Mouse (Mus musculus) midbrain, embryonic 16.5 days (tissue): ENCODE measurements around the gene Prkci. TPM values are rescaled to one million over a fixed set of nuclear protein-coding genes. Genes with fewer than 3 reads are reported as not detected.

ENCODE experiments used
- ATAC-seq: fragments of 200-750 bp; cut with Nextera tagmentation; 2 replicates; pipeline ENCODE4 v1.8.0; 2017; ENCODE audit warnings: moderate TSS enrichment
- H3K27ac ChIP-seq: fragments of 300-500 bp; sonication (generic); 2 replicates; pipeline ENCODE4 v1.5.1; 2014; ENCODE audit warnings: mild to moderate bottlenecking, low read length, mixed read lengths
- H3K27me3 ChIP-seq: fragments of 300-500 bp; sonication (generic); 2 replicates; pipeline ENCODE4 v1.6.1; 2014; ENCODE audit warnings: low read depth, low read length, mixed read lengths; ENCODE audit not compliant: control insufficient read depth, insufficient read depth
- H3K36me3 ChIP-seq: fragments of 300-500 bp; sonication (generic); 2 replicates; pipeline ENCODE4 v1.6.1; 2014; ENCODE audit warnings: mild to moderate bottlenecking, low read length, moderate library complexity, mixed read lengths; ENCODE audit not compliant: control insufficient read depth, insufficient read depth
- H3K4me1 ChIP-seq: fragments of 300-500 bp; sonication (generic); 2 replicates; pipeline ENCODE4 v1.6.1; 2014; ENCODE audit warnings: mild to moderate bottlenecking, low read length, mixed read lengths; ENCODE audit not compliant: control insufficient read depth, insufficient read depth
- H3K4me2 ChIP-seq: fragments of 300-500 bp; sonication (generic); 2 replicates; pipeline ENCODE4 v1.6.1; 2014; ENCODE audit warnings: mild to moderate bottlenecking, low read length, mixed read lengths
- H3K4me3 ChIP-seq: fragments of 300-500 bp; sonication (generic); 2 replicates; pipeline ENCODE4 v1.5.1; 2014; ENCODE audit warnings: low read depth, mild to moderate bottlenecking, low read length, moderate library complexity, mixed read lengths
- H3K9ac ChIP-seq: fragments of 300-500 bp; sonication (generic); 2 replicates; pipeline ENCODE4 v1.6.1; 2014; ENCODE audit warnings: low read depth, low read length, mixed read lengths
- H3K9me3 ChIP-seq: fragments of 300-500 bp; sonication (generic); replicated peaks from 2 replicates; pipeline ENCODE4 v1.6.1; 2014; ENCODE audit warnings: mild to moderate bottlenecking, low read length, mixed read lengths; ENCODE audit not compliant: control insufficient read depth, poor library complexity, severe bottlenecking
- WGBS: fragments of 180-500 bp; shearing (Covaris S2); extraction: QIAGEN DNeasy Blood & Tissue Kit; methylation state at CpG from one replicate; pipeline ENCODE4 v1.1.7; 2014; 5-methylcytosine and 5-hydroxymethylcytosine counted together
- polyA plus RNA-seq: library from polyadenylated mRNA; unstranded; fragments of >200 nt; fragmentation: Nextera tagmentation; extraction: Ambion mirVana; gene quantifications from 2 replicates; pipeline ENCODE4 v1.2.1, GENCODE M21; 2015

Prkci gene
- polyA plus RNA-seq, 1 experiment from 2014 or later: 25.5 TPM

DNA sequence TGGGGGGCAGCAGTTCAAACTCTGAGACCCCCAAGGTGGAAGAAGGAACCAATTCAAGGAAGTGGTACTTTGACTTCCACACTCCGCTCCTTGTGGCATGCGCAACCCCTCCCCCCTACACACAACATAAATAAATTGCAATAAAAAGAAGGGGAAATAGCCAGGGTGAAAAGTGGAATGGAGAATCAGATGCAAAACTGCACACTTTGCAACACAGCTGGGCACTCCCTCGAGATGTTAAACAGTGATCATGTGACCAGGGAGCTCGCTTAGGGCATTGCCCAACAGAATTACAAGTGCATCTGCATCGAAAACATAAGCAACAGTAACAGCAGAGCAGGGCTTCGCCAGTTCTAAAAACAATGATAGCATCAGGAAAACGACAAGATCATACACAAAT, 3.4 kb upstream of the Prkci start:
- Histone ChIP-seq H3K9ac (no peak overlapping the region), H3K9me3 (no peaks in the 10 kb centered on the region), H3K36me3 (no peaks in the 10 kb centered on the region), H3K27ac (no peak overlapping the region), H3K4me2 (no peak overlapping the region), H3K4me1 (peaks cover 13% of the 10 kb centered on the region), H3K27me3 (no peaks in the 10 kb centered on the region), H3K4me3 (no peak overlapping the region)
- ATAC-seq: no peak
- WGBS: 82% methylated on average over 7 of the region's 7 CpGs

DNA sequence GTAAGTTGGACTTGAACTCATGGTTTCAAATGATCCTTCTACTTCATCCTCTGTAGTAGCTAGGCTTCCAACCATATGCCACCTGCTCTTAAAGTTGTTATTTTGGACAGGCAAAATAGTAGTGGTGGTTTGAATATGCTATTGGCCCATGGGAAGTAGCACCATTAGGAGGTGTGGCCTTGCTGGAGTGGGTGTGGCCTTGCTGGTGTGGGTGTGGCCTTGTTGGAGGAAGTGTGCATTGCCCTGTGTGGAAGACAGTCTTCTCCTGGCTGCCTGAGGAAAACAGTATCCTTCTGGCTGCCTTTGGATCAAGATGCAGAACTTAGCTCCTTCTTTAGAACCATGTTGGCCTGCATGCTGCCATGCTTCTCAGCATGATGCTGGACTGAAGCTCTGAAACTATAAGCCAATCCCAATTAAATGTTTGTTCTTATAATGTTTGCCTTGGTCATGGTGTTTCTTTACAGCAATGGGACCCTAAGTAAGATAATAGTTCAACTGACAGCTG, 2.4 kb upstream of the Prkci start:
- no peaks in the 10 kb centered on the region for H3K36me3 ChIP-seq
- H3K4me1 ChIP-seq: peaks cover 18% of the 10 kb centered on the region
- H3K9ac ChIP-seq: no peak overlapping the region
- no peaks in the 10 kb centered on the region for H3K9me3 ChIP-seq
- H3K4me2 ChIP-seq: no peak overlapping the region
- ATAC-seq: no peak
- no peak overlapping the region for H3K27ac ChIP-seq
- H3K27me3 ChIP-seq: no peaks in the 10 kb centered on the region
- H3K4me3 ChIP-seq: no peak overlapping the region

DNA sequence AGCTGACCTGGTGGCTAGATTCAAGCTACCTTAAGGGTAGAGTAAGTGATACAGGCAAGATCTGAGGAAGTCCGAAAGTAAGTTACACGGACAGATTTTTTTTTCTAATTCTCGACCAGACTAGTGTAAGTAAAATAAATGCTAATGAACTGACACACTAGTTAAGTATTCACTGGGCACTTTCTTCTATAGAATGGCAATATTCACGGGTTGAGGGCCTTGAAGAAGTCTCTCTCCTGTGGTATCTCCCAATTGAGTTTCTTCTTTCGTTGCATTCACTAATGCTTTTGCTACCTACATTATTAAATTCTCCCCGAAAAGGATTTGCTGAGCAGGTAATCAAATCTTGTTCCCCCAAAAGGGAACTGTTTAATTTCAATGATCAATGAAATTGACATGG, 688 bp upstream of the Prkci start:
- peak overlapping the region; percentile 83; the same call in 1 of the 2 replicates for H3K27ac ChIP-seq
- peaks cover 18% of the 10 kb centered on the region for H3K4me1 ChIP-seq
- no peaks in the 10 kb centered on the region for H3K27me3 ChIP-seq
- ATAC-seq: no peak
- H3K4me2 ChIP-seq: peak overlapping the region; percentile 59
- no peaks in the 10 kb centered on the region for H3K9me3 ChIP-seq
- WGBS: 22% methylated on average over 6 of the region's 6 CpGs
- peak overlapping the region; percentile 89 for H3K4me3 ChIP-seq
- H3K36me3 ChIP-seq: no peaks in the 10 kb centered on the region
- peak overlapping the region; percentile 87 for H3K9ac ChIP-seq

DNA sequence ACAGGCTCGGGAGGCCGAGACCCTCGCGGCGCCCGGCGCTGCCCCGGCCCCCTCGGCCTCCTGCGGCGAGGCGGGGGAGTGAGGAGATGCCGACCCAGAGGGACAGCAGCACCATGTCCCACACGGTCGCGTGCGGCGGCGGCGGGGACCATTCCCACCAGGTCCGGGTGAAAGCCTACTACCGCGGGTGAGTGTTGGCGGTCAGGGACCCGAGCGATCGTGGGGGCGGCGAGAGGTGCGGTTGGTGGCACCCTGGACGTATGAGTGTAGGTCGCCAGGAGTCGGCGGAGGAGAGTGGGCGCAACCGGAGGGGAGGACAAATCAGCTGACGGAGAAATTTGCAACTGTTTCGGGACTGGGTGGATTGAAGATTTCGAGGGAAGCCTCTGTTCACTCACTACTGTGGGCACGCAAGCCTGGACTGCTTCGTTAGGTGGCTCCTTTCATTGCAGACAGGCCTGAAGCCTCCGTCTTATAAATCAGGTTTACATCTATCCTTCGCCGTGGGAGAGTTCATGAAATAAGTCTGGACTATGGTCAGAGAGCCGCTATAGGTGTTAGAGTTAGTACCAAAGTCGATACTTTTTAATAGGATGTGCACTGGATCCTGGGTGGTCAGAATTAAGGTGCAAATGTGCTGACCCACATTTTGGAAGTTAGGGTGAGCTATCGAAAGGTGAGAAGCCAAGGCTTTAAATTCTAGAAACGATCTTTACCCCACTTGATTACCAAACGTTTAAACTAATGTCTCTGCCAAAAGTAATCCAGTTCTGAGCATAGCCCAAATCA, 546 bp downstream of the Prkci start:
- Histone ChIP-seq H3K4me1 (peaks cover 18% of the 10 kb centered on the region), H3K27me3 (no peaks in the 10 kb centered on the region), H3K9me3 (no peaks in the 10 kb centered on the region), H3K9ac (peak overlapping the region; percentile 87), H3K27ac (peak overlapping the region; percentile 83), H3K4me2 (peak overlapping the region; percentile 68), H3K36me3 (no peaks in the 10 kb centered on the region), H3K4me3 (peak overlapping the region; percentile 89)
- WGBS: under 1% methylated on average over 49 of the region's 49 CpGs
- ATAC-seq: peak; percentile 84

DNA sequence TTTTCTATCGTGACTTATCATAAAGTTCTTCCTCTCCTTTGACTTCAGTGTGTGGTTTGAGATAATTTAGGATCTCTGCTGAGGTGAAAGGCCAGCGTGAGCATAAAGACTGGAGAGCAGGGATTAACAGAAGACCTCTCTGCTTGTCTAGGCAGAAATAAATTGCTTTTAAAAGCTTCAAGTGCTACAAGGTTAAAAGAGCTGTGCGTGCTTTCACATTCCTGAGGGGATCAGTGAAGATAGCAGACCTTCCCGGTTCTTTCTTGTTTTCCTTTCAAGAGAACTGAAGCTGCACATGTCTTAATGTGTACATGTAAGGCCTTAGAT, 1.1 kb downstream of the Prkci start:
- no peak for ATAC-seq

DNA sequence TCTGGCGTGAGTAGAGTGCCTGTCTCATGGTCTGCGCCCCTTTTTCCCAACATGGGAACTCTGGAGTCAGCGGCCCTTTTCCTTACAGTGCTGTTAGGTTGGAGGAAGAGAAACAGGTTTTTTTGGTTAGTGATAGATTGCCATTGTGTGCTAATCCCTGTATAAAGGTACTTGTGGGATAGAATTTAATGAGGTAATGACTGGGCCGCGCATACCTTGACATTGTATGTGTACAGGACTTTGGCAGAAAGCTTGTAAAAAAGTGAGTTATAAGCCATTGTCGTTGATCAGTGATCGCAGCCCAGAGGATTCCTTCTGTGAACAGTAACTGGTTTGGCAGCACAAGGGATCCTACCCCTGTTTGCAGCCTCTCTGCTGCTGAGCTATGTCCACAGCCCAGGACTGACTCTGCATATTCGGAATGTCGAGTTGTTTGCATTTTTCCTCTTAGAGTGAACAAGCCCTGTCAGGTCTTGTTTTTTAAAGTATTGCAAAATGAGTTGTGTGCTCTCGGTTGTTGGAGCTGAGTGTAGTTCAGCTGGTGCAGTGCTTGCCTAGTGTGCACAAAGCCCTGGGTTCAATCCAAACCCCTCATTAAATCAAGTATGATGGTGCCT, 4.0 kb downstream of the Prkci start:
- Histone ChIP-seq H3K27me3 (no peaks in the 10 kb centered on the region), H3K4me3 (no peak overlapping the region), H3K36me3 (no peaks in the 10 kb centered on the region), H3K4me2 (no peak overlapping the region), H3K4me1 (peaks cover 17% of the 10 kb centered on the region), H3K9me3 (no peaks in the 10 kb centered on the region), H3K27ac (no peak overlapping the region), H3K9ac (no peak overlapping the region)
- ATAC-seq: no peak
- WGBS: 64% methylated on average over 10 of the region's 10 CpGs

More for the DNA sequence above, 1.1 kb downstream of the Prkci start:
- H3K27ac ChIP-seq: no peak overlapping the region
- H3K4me3 ChIP-seq: peak overlapping the region; percentile 89
- no peaks in the 10 kb centered on the region for H3K9me3 ChIP-seq
- H3K36me3 ChIP-seq: no peaks in the 10 kb centered on the region
- H3K4me2 ChIP-seq: peak overlapping the region; percentile 68
- H3K9ac ChIP-seq: peak overlapping the region; percentile 87
- WGBS: 2% methylated on average over 4 of the region's 4 CpGs
- H3K27me3 ChIP-seq: no peaks in the 10 kb centered on the region
- H3K4me1 ChIP-seq: peaks cover 18% of the 10 kb centered on the region

DNA sequence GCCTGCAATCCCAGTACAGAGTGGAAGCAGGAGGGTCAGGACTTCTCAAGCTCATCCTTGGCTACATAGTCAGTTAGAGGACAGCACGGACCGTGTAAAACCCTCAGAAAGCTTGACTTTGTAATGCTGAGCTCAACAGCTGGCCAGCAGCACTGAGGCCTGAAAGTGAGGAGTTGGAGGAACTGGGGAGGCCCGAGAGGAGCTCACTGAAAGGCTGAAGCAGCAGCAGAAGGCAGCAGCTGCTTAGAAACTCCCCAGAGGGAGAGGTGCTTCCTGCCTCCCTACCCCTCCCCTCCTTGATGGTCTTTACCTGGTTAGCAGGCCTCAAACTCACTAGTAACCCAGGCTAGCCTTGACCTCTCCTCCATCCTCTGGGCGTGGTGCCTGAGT, 4.5 kb downstream of the Prkci start:
- Histone ChIP-seq H3K27ac (no peak overlapping the region), H3K9ac (no peak overlapping the region), H3K4me2 (no peak overlapping the region), H3K4me3 (no peak overlapping the region), H3K4me1 (peaks cover 12% of the 10 kb centered on the region), H3K36me3 (no peaks in the 10 kb centered on the region), H3K9me3 (no peaks in the 10 kb centered on the region), H3K27me3 (no peaks in the 10 kb centered on the region)
- no peak for ATAC-seq
- 49% methylated on average over 4 of the region's 4 CpGs for WGBS

DNA sequence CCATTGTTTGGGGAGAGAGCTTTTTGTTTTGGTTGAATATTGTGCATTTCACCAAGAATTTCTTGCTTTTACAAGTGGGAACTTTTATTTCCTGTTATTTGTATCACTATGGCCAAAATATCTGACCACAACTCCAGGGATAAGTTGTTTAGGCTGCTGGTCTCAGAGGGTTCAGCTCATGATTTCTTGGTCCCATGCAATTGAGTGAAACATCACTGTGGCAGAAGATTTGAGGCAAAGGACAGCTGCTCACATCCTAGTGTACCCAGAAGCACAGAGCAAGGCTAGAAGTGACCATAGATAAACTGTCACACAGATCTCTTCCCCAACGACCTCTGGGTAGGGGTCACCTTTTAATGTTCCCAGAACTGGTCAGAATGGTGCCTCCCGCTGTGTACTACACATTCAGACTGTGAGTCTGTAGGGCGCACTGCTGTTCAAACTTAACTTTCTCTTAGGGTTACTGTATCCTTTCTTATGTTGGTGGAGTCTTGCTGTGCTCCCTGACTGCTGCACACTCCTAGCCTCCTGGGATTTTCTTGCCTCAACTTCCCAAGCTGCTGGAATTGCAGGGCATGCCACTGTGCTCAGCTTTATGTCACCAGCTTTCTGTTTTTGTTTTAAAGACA, 5.6 kb downstream of the Prkci start:
- Histone ChIP-seq H3K27ac (no peak overlapping the region), H3K4me1 (peaks cover 12% of the 10 kb centered on the region), H3K9ac (no peak overlapping the region), H3K27me3 (no peaks in the 10 kb centered on the region), H3K4me2 (no peak overlapping the region), H3K4me3 (no peak overlapping the region), H3K36me3 (no peaks in the 10 kb centered on the region), H3K9me3 (no peaks in the 10 kb centered on the region)
- 60% methylated on average over 3 of the region's 3 CpGs for WGBS
- ATAC-seq: no peak
